Mouse (Mus musculus) bone marrow macrophage, adult 2 months (primary cell): ENCODE results near the gene Prrt4. TPM values are rescaled to one million over a fixed set of nuclear protein-coding genes. Genes with fewer than 3 reads are reported as not detected.

ENCODE experiments used
- H3K27ac ChIP-seq: 2 replicates; pipeline ENCODE4 v1.5.1; 2012; ENCODE audit warnings: low read depth, low read length; ENCODE audit not compliant: insufficient read depth
- H3K4me1 ChIP-seq: 2 replicates; pipeline ENCODE4 v1.6.1; 2012; ENCODE audit warnings: low read length; ENCODE audit not compliant: control insufficient read depth, insufficient read depth
- H3K4me3 ChIP-seq: 2 replicates; pipeline ENCODE4 v1.5.1; 2012; ENCODE audit warnings: mild to moderate bottlenecking, low read length, moderate library complexity; ENCODE audit not compliant: insufficient read depth
- CTCF ChIP-seq: IDR thresholded peaks from 2 replicates; pipeline ENCODE4 v1.5.1; 2012; ENCODE audit warnings: low read depth, mild to moderate bottlenecking, low read length, moderate library complexity
- POLR2A ChIP-seq: IDR thresholded peaks from 2 replicates; pipeline ENCODE4 v1.6.1; 2012; ENCODE audit warnings: mild to moderate bottlenecking, low read depth, low read length, borderline replicate concordance
- polyA plus RNA-seq: library from polyadenylated mRNA; stranded (reverse); fragments of >200 nt; gene quantifications from 2 replicates; pipeline ENCODE4 v1.2.4, GENCODE M21; 2012; ENCODE audit not compliant: missing spikeins, insufficient read depth, insufficient read length

Prrt4 gene
- polyA plus RNA-seq, 1 experiment: not detected

- H3K27ac ChIP-seq: no peak overlapping the region
- H3K4me3 ChIP-seq: no peak overlapping the region
- TF ChIP-seq POLR2A (no peak), CTCF (peak; percentile 57)
- H3K4me1 ChIP-seq: peaks cover 7% of the 10 kb centered on the region
Measured at GRCm38 (mm10) chr6:29198309-29199222, 19.2 kb upstream of the Prrt4 start.

- H3K27ac ChIP-seq: no peak overlapping the region
- TF ChIP-seq POLR2A (no peak), CTCF (no peak)
- peaks cover 7% of the 10 kb centered on the region for H3K4me1 ChIP-seq
- H3K4me3 ChIP-seq: no peak overlapping the region
Measured at GRCm38 (mm10) chr6:29195846-29196698, 16.7 kb upstream of the Prrt4 start.

- no peak overlapping the region for H3K27ac ChIP-seq
- peaks cover 4% of the 10 kb centered on the region; the same call in 1 of the 2 replicates for H3K4me1 ChIP-seq
- TF ChIP-seq CTCF (no peak), POLR2A (no peak)
- H3K4me3 ChIP-seq: no peak overlapping the region
Measured at GRCm38 (mm10) chr6:29195146-29195545, 15.8 kb upstream of the Prrt4 start.

- Histone ChIP-seq H3K4me1 (peaks cover 3% of the 10 kb centered on the region; the same call in 1 of the 2 replicates), H3K27ac (no peak overlapping the region), H3K4me3 (no peak overlapping the region)
- TF ChIP-seq CTCF (no peak), POLR2A (no peak)
Measured at GRCm38 (mm10) chr6:29193961-29194750, 14.8 kb upstream of the Prrt4 start.

GRCm38 (mm10) chr6:29187936-29188335, 8.6 kb upstream of the Prrt4 start:
- Histone ChIP-seq H3K4me3 (no peak overlapping the region), H3K27ac (no peak overlapping the region), H3K4me1 (no peaks in the 10 kb centered on the region)
- TF ChIP-seq POLR2A (no peak), CTCF (no peak)

GRCm38 (mm10) chr6:29179843-29180242, 459 bp upstream of the Prrt4 start:
- Histone ChIP-seq H3K4me3 (no peak overlapping the region), H3K4me1 (no peaks in the 10 kb centered on the region), H3K27ac (no peak overlapping the region)
- no peak for TF ChIP-seq CTCF
- no peak for TF ChIP-seq POLR2A

GRCm38 (mm10) chr6:29177901-29178879, 1.2 kb downstream of the Prrt4 start:
- Histone ChIP-seq H3K4me3 (peak overlapping the region; percentile 46; the same call in 1 of the 2 replicates), H3K4me1 (no peaks in the 10 kb centered on the region), H3K27ac (no peak overlapping the region)
- no peak for TF ChIP-seq CTCF
- no peak for TF ChIP-seq POLR2A

- Histone ChIP-seq H3K27ac (no peak overlapping the region), H3K4me3 (no peak overlapping the region), H3K4me1 (no peaks in the 10 kb centered on the region)
- TF ChIP-seq CTCF: no peak
- no peak for TF ChIP-seq POLR2A
Measured at GRCm38 (mm10) chr6:29175113-29175512, 4.3 kb downstream of the Prrt4 start.
